Mouse (Mus musculus): ENCODE measurements at regions not wholly inside any gene's neighbourhood (a gene's known extent, or its start where the extent isn't known, plus 50 kb on each side); places are given as distances from the start of the nearest gene placed in this dataset.

DNA sequence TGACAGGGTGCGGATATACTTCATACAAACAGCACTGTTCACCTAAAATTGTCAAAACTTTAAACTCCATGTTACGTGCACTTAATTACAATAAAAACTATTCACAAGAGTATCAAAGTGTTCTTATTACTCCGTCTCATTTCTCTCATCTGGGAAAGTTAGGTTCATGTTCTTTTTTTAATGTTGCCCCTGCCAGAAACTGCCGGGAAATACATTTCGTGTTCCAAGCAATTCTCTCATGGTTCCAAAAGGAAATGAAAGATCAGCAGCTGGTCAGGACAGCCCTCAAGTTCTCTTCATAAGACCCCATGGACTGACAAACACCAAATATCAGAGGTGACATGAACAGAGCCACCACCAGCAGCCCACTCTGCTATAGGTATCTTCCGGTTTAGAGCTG, 565.7 kb downstream of the Nfib start:
- Histone ChIP-seq H3K9me3 (replicated peaks; ENCODE audit: insufficient read depth, low read length) (no peaks in the 10 kb centered on the region), H3K4me3 (ENCODE audit: control insufficient read depth in 1 of 2, insufficient read depth in 1 of 2, low read depth in 2 of 2, low read length in 2 of 2) (no peak overlapping the region), H3K27me3 (ENCODE audit: control insufficient read depth in 1 of 2, insufficient read depth in 2 of 2, low read length in 2 of 2) (no peaks in the 10 kb centered on the region), H3K4me1 (ENCODE audit: control insufficient read depth in 1 of 2, insufficient read depth in 2 of 2, low read length in 2 of 2) (no peaks in the 10 kb centered on the region), H3K27ac (ENCODE audit: control insufficient read depth, low read depth, low read length) (no peak overlapping the region), H3K9ac (ENCODE audit: control insufficient read depth, low read depth, low read length, poor library complexity, severe bottlenecking) (no peak overlapping the region), H3K36me3 (ENCODE audit: control insufficient read depth in 1 of 2, insufficient read depth in 2 of 2, low read length in 2 of 2) (no peaks in the 10 kb centered on the region), H3K79me2 (ENCODE audit: control insufficient read depth, insufficient read depth, low read length, poor library complexity) (no peaks in the 10 kb centered on the region)
- TF ChIP-seq HCFC1 (IDR thresholded peaks at IDR 0.05; ENCODE audit: low read depth, low read length) = no peak
- no peak for TF ChIP-seq KAT2A (conservative IDR thresholded peaks at IDR 0.05; ENCODE audit: low read depth, low read length)
- TF ChIP-seq USF1 (IDR thresholded peaks at IDR 0.05; ENCODE audit: low read depth, low read length) = no peak
- no peak for TF ChIP-seq GATA1 (IDR thresholded peaks at IDR 0.05; ENCODE audit: low read depth, low read length)
- no peak for TF ChIP-seq TBP (IDR thresholded peaks at IDR 0.05; ENCODE audit: low read depth, low read length)
- no peak for TF ChIP-seq ELF1 (IDR thresholded peaks at IDR 0.05; ENCODE audit: low read depth, low read length)
- TF ChIP-seq CHD1 (IDR thresholded peaks at IDR 0.05; ENCODE audit: low read depth, low read length) = no peak
- TF ChIP-seq CHD2 (IDR thresholded peaks at IDR 0.05; ENCODE audit: low read length) = no peak
- no peak for TF ChIP-seq MYC (IDR thresholded peaks at IDR 0.05; ENCODE audit: low read depth, low read length)
- TF ChIP-seq JUND (IDR thresholded peaks at IDR 0.05; ENCODE audit: low read depth, low read length) = no peak
- TF ChIP-seq TCF12 (IDR thresholded peaks at IDR 0.05; ENCODE audit: low read depth, low read length) = no peak
- no peak for TF ChIP-seq SMC3 (IDR thresholded peaks at IDR 0.05; ENCODE audit: low read depth, low read length)
- no peak for TF ChIP-seq MAX (IDR thresholded peaks at IDR 0.05; ENCODE audit: low read length)
- TF ChIP-seq USF2 (IDR thresholded peaks at IDR 0.05; ENCODE audit: borderline replicate concordance in 1 of 2, insufficient read depth in 1 of 2, low read depth in 1 of 2, low read length in 2 of 2) = no peak
- DNase-seq (ENCODE audit: low read depth, low spot score) = no peak

GRCm38 (mm10) chr4:82139016-82139415, 566.5 kb downstream of the Nfib start:
- TF ChIP-seq MEF2A (IDR thresholded peaks at IDR 0.05; ENCODE audit: extremely low read depth, insufficient replicate concordance, low read depth, low read length, poor library complexity, severe bottlenecking) (no peak), NELFE (IDR thresholded peaks at IDR 0.05; ENCODE audit: low read depth, low read length) (no peak), USF2 (IDR thresholded peaks at IDR 0.05; ENCODE audit: borderline replicate concordance in 1 of 2, insufficient read depth in 1 of 2, low read depth in 1 of 2, low read length in 2 of 2) (no peak), TCF12 (IDR thresholded peaks at IDR 0.05; ENCODE audit: low read depth, low read length) (no peak), POLR2AphosphoS2 (IDR thresholded peaks at IDR 0.05; ENCODE audit: low read length) (no peak), MXI1 (IDR thresholded peaks at IDR 0.05; ENCODE audit: low read depth, low read length) (no peak), MAFK (IDR thresholded peaks at IDR 0.05; ENCODE audit: borderline replicate concordance, low read depth, low read length) (no peak), CTCF (IDR thresholded peaks at IDR 0.05 in 2 of 3, conservative IDR thresholded peaks at IDR 0.05 in 1 of 3; ENCODE audit: control insufficient read depth in 1 of 3, insufficient read depth in 1 of 3, low read depth in 2 of 3, low read length in 3 of 3, poor library complexity in 1 of 3, severe bottlenecking in 1 of 3) (no peak)
- H3K9ac ChIP-seq (ENCODE audit: control insufficient read depth, low read depth, low read length, poor library complexity, severe bottlenecking) = no peak overlapping the region

More at GRCm38 (mm10) chr4:82139016-82139415, 566.5 kb downstream of the Nfib start:
- H3K9me3 ChIP-seq (replicated peaks; ENCODE audit: insufficient read depth, low read length) = no peaks in the 10 kb centered on the region
- H3K36me3 ChIP-seq (ENCODE audit: control insufficient read depth in 1 of 2, insufficient read depth in 2 of 2, low read length in 2 of 2) = no peaks in the 10 kb centered on the region
- H3K79me2 ChIP-seq (ENCODE audit: control insufficient read depth, insufficient read depth, low read length, poor library complexity) = no peaks in the 10 kb centered on the region
- H3K27ac ChIP-seq (ENCODE audit: control insufficient read depth, low read depth, low read length) = no peak overlapping the region
- no peak overlapping the region for H3K4me3 ChIP-seq (ENCODE audit: control insufficient read depth in 1 of 2, insufficient read depth in 1 of 2, low read depth in 2 of 2, low read length in 2 of 2)
- H3K27me3 ChIP-seq (ENCODE audit: control insufficient read depth in 1 of 2, insufficient read depth in 2 of 2, low read length in 2 of 2) = no peaks in the 10 kb centered on the region
- no peaks in the 10 kb centered on the region for H3K4me1 ChIP-seq (ENCODE audit: control insufficient read depth in 1 of 2, insufficient read depth in 2 of 2, low read length in 2 of 2)
- no peak for DNase-seq (ENCODE audit: low read depth, low spot score)

Data from MEL (cell line).